Mouse (Mus musculus) splenic B cell, adult 2 months (primary cell): ENCODE measurements around the gene Shisal1.
A peak's percentile ranks its signal among the peaks of the same experiment; 100 is the strongest.

ENCODE experiments used
- DNase-seq: peaks from one replicate; pipeline ENCODE4 v3.0.0-alpha.2; 2011; ENCODE audit warnings: low read depth, low spot score
- H3K27me3 ChIP-seq: 2 replicates; pipeline ENCODE4 v1.6.1; 2012; ENCODE audit warnings: mild to moderate bottlenecking, low read length, moderate library complexity, mixed read lengths; ENCODE audit not compliant: control insufficient read depth, poor library complexity, insufficient read depth, severe bottlenecking
- H3K36me3 ChIP-seq: 2 replicates; pipeline ENCODE4 v1.6.1; 2012; ENCODE audit warnings: mild to moderate bottlenecking, low read length, moderate library complexity, mixed read lengths; ENCODE audit not compliant: control insufficient read depth, poor library complexity, insufficient read depth, severe bottlenecking

Gene Shisal1

DNA sequence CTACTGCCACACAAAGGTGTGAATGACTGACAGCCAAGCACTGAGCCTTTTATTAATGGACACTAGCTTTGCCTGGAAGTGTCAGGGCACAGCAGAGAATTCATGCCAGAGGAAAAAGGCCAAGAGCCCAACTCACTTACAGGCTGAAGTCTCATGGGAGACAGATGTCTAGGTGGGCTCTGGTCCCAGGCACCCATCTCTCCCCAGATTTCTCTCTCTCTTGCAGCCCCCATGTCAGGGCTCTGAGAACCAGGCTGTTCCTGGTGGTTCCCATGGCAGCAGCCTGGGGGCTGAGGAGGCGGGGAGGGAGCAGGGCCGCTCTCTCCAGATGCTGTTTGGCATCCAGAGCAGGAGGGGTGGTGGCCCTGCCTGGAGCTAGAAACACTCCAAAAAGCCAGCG is 38.3 kb downstream of the Shisal1 start:
- no peak for DNase-seq
- Histone ChIP-seq H3K27me3 (no peaks in the 10 kb centered on the region), H3K36me3 (no peaks in the 10 kb centered on the region)

DNA sequence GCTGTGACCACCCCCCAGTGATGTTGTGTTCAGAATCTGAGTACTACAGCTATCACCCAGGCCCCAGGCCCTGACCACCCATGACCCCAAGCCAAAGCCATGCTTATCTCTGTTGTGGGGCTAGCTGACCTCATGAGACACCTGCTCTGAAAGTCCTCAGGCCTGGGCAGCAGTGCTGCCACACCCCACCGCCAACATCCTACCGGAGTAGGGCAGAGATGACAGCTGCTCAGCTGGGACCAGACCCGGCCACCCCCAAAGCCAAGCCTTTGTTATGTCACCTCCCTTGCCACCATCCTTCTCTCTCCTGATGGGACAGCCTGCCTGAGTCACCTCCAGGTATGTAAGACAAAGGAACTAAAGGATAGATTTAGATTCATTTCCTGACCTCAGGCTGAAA is 41.1 kb downstream of the Shisal1 start:
- Histone ChIP-seq H3K36me3 (no peaks in the 10 kb centered on the region), H3K27me3 (no peaks in the 10 kb centered on the region)
- DNase-seq: no peak

DNA sequence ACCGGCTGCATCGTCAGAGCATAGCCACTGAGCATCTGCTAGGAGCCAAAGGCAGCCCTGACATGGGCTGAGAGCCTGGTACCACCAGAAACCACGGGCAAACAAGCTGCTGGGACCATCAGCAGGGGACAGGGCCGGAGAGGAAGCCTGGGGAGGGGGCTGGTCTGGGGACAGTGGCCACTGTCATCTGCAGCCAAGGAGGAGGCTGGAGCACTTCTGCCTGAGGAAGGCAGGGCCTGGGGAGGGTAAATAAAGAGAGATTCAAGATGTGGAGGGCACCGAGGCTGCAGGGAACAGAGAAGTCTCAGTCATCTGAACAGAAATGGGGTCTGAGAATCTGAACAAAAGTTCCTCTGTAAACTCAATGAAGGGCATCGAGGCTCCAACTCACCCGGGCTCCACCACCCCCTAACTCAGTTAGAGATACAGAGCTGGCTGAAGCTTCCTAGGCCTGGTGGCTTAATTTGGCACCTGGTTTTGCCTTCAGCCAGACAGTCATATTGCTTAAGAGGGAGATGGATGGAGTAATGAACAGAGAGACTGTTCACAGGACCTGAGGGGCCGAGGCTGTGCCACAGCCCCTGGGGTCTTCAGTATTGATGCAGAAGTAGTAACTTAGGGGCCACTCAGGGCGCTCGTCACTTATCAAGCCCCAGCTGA is 43.3 kb downstream of the Shisal1 start:
- H3K36me3 ChIP-seq: no peaks in the 10 kb centered on the region
- no peaks in the 10 kb centered on the region for H3K27me3 ChIP-seq
- no peak for DNase-seq

DNA sequence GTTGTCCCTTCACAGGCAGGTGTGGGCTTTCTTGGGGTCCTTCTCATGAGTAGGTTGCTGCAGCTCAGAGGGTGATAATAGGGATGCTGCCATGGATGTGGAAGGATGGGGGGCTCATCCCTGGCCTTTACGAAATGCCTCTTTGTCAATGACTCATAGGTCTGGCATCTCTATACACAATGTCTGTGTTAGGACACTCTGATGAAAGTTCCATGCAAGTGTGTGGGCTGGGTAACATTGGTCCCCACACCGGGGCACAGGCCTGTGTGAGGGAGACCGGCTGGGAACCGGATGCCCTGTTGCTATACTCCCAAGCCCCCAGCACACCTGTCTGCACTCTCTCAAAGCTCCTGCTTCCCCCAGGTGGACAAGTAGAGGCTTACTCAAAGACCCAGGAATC is 48.3 kb downstream of the Shisal1 start:
- no peaks in the 10 kb centered on the region for H3K27me3 ChIP-seq
- DNase-seq: no peak

DNA sequence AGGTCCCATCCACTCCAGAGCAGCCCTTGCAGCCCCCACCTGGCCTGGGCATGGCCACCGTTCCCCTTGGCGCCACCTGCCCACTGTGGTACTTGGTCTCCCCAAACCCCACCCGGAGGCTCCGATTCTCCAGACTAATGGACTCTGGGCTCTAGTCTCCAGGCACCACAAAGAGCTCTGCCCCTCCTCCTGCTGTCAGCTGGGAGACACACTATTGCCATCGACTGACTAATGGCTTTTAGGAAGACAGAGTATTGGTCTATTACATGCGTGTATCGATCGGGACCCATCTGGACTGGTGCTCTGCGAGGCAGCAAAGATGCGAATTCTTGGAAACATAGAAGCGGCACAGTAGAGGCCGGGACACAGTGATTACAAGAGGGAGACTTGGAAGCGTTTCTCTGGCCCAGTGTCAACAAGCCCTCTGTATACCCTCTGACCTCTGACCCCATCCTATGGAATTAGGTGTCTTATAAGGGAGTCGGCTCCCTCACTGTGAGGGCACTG is 49.2 kb downstream of the Shisal1 start:
- Histone ChIP-seq H3K36me3 (no peaks in the 10 kb centered on the region), H3K27me3 (no peaks in the 10 kb centered on the region)
- no peak for DNase-seq

More for the DNA sequence above, 48.3 kb downstream of the Shisal1 start:
- no peaks in the 10 kb centered on the region for H3K36me3 ChIP-seq

DNA sequence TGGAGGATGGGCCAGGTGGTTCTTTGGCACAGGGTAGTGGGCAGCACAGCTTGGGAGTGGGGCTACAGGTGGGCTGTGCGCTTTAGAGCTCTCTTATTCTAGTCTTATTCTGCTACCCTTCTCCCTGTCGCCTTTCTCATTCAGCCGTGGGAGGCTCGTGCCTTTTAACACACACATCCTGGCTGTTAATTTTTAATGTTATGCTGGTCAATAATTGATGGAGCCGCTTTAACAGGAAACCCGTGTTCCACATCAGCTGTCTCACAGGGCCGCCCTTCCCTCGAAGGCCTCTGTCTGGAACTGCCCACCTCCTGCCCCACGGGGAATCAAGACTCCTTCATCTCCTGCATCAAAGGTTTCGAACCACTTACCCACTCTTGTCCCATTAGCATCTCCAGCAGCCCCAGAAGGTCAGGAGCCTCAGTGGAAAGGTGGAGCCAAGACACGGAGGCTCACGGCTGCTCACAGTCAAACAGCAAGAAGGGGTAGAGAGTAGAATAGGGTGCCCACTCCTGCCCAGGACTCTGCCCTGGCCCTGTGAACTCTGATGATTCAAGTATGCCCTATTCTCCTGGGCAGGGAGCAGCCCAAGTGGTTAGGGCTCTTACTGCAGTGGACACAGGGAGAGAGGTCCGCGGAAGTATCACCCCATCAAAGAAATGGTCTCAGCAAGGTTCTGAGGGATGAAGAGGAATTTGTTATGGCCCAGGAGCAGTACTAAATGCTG is 51.4 kb downstream of the Shisal1 start:
- DNase-seq: no peak
- Histone ChIP-seq H3K36me3 (no peaks in the 10 kb centered on the region), H3K27me3 (no peaks in the 10 kb centered on the region)

DNA sequence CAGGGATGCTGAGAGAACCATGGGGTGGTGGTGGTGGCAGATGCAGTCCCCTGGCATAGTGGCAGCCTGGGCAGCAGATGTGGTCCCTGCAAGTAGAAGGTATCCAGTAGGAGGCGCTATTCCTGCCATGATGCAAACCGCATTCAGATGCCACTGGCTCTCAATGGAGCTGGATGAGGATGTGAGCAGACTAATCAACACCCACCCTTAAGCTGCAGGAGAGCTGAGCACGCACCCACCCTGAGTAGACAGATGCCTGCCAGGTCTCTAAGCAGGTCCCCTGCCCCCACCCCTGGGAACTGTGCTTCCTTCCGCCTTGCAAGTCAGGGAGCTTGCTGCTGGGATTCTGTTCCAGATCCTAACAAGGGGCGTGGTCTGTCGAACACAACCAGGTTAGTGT is 53.6 kb downstream of the Shisal1 start:
- Histone ChIP-seq H3K36me3 (no peaks in the 10 kb centered on the region), H3K27me3 (no peaks in the 10 kb centered on the region)
- peak; percentile 28 for DNase-seq

DNA sequence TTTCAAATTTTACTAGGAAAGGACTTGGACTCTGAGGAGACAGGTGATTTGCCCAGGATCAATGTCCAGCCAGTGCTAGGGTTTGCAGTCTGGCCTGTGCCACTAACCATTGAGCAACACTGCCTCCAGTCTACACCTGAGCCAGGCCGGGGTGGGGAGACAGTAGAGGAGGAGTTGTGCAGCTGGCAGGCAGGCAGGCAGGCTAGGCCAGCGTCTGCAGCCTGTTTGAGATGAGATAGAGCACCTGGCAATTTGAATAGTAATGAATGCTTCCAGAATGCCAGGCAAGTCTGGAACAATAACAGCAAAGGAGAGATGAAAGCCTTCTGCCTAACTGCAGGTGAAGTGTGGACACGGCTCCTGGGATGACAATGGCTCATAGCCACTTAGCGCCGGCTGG is 54.1 kb downstream of the Shisal1 start:
- no peak for DNase-seq
- no peaks in the 10 kb centered on the region for H3K27me3 ChIP-seq

DNA sequence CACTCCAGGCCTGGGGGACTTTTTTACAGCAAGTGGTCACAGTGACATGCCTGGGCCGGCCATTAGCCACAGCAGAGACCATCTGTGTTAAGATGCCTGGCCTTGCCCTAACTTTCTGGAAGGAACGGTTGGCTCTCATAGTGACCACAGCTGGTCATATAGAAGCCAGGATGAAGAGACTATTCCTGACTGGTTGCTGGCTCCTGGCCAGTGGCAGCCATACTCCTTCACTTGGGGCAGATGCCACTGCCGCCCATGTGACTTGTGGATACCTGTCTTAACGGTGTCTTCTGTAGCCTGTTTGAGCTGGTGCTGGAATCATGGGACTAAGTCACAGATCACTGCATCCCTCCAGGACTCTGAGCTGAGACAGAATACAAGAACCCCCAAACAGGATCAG is 54.8 kb downstream of the Shisal1 start:
- Histone ChIP-seq H3K36me3 (no peaks in the 10 kb centered on the region), H3K27me3 (no peaks in the 10 kb centered on the region)
- no peak for DNase-seq

More for the DNA sequence above, 54.1 kb downstream of the Shisal1 start:
- H3K36me3 ChIP-seq: no peaks in the 10 kb centered on the region

DNA sequence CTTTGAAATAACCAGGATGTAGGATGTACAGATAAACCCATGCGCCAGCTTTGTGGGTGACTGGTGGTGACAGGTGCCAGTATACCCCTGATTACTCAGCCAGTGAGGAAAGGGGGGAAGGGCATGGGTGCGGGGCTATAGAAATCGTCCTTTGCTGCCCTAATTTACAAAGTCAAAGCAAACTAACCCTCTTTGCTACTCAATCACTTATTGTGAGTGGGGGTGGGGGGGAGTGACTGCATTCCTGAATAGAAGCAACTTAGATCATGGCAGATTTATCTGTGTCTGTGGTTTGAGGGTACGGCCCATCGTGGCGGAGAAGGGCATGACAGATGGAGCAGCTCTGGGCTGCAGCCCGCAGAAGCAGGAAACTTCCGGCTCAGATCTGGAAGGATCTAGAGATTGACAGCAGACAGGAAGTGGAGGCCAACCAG is 58.2 kb downstream of the Shisal1 start:
- Histone ChIP-seq H3K27me3 (no peaks in the 10 kb centered on the region), H3K36me3 (no peaks in the 10 kb centered on the region)
- DNase-seq: no peak

DNA sequence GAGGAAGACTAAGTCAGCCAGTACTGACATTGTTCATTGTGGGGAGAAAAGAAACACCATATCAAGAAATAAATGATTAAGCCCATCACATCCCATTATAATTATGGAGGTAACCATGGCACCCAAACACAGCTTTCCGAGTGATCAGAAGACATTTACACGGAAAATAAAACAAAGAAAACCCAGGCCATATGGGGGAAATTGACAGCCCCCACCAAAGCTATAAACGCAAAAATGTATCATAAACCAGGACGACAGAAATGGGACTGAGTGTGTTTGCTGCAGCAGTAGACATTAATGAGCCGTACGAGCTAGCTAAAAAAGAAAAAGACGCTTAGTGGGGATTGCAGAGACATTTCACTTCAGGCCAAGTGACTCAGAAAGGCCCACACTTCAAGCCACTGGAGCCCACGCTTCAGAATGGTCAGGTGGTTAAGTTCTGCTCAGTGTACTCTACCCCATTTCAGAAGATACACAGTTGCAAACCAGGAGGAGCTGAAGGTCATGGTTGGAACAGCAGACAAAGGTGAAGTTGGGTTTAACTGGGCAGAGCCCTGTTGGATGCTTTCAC is 60.8 kb downstream of the Shisal1 start:
- Histone ChIP-seq H3K36me3 (no peaks in the 10 kb centered on the region), H3K27me3 (no peaks in the 10 kb centered on the region)
- no peak for DNase-seq

DNA sequence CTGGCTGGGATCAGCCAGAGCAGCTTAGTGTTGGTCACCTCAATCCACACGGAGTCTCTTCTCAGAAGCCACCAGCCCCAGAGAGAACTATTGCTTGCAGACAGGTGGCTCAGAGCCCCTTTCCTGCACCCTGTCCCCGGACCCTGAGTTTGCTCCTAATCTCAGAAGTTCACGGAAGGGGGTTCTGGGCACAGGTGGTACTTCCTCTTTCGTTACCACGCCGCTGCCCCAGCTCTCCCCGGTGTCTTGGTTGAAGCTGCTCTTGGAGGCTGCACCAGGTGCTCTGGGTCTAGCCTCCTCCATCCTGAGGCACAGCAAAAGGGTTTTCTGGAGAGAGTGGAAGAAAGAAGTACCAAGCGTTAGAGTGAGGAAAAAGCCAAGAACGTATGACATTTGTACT is 62.8 kb downstream of the Shisal1 start:
- DNase-seq: peak; percentile 24
- no peaks in the 10 kb centered on the region for H3K36me3 ChIP-seq
- H3K27me3 ChIP-seq: no peaks in the 10 kb centered on the region

DNA sequence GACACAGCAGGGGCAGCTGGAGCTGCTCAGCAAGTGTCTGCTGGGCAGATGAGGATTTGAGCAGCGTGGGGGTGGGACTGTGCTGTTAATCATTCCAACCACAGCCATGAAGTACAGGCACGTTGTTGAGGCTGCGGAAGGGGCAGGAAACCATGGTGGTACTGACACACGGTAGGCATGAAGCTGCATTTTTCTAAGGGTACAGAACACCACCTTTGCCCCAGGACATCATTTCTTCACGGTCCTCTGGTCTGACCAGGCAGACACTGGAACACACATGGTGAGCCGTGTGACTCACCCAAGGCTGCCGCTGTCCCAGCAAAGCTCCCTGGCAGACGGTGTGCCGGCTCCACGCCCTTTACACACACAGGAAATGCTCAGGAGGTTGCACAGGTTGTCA is 66.7 kb downstream of the Shisal1 start:
- H3K36me3 ChIP-seq: no peaks in the 10 kb centered on the region
- no peak for DNase-seq
- no peaks in the 10 kb centered on the region for H3K27me3 ChIP-seq

DNA sequence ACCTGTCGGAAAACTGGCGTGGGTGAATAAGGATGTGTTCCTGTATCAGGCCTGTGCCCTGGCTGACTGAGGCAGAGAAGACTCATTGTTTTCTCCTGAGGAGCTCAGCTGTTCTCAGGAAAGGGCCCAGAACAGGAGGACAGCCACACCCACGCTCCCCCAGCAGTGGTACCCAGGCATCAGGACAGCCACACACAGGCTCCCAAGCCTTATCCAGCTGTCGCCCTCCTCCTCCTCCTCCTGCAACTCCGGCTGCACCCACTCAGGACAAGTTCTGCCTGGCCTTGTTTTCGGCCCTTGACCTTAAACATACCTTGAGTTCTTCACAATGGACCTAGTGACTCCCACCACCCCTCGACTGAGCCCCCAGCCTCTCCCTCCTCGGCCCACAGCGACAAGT is 68.2 kb downstream of the Shisal1 start:
- H3K36me3 ChIP-seq: no peaks in the 10 kb centered on the region
- H3K27me3 ChIP-seq: no peaks in the 10 kb centered on the region
- DNase-seq: no peak

DNA sequence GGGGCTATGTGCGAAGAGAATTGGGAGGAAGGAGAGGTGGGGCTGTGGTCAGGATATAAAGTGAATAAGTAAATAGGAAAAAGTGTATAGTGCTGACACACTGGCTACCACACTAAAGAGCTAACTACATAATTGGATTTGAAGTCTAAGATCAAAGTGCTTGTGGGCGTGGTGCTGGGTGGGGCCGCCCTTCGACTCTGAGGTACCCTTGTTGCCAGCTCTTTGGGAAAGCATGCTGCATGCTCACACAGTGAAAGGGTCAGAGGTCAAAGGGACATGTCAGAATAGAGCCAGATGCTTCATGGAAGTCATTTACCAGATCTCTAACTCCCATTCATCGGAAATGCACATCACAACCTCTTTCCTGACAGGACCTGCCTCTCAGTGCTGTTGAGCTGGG is 74.1 kb downstream of the Shisal1 start:
- DNase-seq: no peak
- no peaks in the 10 kb centered on the region for H3K27me3 ChIP-seq
- H3K36me3 ChIP-seq: no peaks in the 10 kb centered on the region
